Mouse (Mus musculus): Measurements from ENCODE around the gene Adam1a. TPM values are rescaled to one million over a fixed set of nuclear protein-coding genes. Genes with fewer than 3 reads are reported as not detected.

Adam1a gene
- 1.7 TPM for polyA plus RNA-seq (2015; fragmentation: Illumina TruSeq; extraction: RNeasy Lipid Tissue Mini Kit (QIAGEN cat#74804); ENCODE audit: insufficient read depth, low read depth, low replicate concordance)

DNA sequence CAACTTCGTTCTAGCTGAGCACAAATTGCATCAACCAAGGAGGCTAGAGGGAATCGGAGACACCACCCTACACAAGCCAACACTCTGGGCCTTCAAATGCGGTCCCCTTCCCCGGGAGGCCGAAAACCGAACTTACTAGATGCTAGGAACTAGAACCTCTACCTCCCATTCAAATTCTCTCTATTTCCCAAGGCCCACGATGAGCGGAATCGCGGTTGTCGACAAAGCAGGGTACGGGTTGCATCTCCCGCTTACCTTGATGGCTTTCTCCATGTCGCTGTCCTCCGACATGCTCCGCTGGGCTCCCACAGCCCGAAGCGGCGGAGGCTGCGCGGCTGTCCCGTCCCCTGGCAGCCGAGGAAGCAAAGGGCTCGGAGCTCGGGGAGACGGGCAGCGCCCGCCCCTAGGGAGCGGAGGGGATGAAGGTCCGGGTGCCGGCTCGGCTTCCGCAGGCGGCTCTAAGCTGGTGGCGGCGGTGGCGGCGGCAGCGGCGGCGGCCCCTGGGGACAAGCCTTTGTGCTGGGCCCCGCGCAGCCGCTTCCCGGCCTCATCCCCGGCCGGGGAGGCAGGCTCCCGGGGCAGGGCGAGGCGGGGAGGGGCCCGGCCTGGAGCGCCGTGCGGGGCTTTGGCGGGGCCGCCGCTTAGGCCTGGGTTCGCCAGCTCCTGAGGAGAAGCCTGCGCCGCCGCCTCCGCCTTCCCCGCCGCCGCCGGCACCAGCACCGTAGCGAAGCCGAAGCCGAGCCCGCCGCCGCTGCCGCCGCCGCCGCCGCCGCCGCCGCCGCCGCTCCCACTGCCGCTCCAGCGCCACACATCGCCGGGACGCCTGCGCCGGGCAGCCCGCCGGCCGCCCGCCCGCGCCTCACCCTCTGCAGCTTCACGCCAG is at the start of gene Adam1a, which contains the start of gene Gm42878:
TSS of gene Adam1a (minus strand) at position 573 of the 883 bp plus-strand sequence.
TSS of gene Gm42878 (minus strand) at position 573 of the 883 bp plus-strand sequence.

DNA sequence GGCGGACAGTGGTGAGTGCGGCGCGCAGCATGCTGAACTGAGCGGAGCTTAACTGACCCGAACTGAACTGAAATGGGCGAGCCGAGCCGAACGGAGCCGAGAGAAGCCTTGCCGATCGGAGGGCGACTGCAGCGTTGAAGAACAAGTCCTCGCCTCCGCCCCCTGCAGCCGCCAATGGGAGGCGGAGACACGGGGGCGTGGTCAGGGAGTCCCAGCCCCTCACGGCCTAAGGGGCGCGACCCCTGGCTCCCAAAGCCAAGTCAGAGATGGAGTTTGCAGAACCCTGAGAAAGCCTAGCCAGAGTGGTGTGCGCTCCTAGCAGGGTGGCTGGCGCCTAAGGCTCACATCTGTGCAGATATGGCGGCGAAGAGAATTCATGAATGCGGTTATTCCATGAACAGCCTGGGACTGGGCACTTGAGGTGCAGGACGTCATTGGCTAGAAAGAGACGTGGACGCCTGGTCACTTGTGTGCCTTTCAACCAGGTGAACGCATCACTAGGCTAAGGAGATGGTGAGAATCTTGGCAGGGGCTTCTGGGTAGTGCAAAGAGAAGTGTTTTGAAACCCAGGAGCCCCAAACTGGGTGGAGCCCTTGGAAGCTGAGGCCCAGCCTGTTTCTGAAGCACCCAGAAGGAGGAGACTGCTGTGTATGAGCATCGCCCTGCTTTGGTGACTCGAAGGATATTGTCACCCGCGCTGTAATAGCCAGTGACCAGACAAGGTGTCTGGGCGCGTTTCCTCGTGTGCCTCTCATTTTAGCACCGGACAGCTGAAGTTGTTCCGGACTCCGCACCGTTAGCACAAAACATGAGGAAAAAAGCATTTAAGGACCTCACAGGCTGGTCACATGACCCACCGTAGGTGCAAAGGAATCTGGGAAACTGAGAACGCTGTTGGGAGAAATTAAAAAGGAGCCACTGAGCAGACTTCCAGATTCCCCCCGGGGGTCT is 48.4 kb upstream of the Adam1a start, which contains the start of gene Aldh2:
TSS of gene Aldh2 (minus strand) at position 374 of the 951 bp plus-strand sequence.

DNA sequence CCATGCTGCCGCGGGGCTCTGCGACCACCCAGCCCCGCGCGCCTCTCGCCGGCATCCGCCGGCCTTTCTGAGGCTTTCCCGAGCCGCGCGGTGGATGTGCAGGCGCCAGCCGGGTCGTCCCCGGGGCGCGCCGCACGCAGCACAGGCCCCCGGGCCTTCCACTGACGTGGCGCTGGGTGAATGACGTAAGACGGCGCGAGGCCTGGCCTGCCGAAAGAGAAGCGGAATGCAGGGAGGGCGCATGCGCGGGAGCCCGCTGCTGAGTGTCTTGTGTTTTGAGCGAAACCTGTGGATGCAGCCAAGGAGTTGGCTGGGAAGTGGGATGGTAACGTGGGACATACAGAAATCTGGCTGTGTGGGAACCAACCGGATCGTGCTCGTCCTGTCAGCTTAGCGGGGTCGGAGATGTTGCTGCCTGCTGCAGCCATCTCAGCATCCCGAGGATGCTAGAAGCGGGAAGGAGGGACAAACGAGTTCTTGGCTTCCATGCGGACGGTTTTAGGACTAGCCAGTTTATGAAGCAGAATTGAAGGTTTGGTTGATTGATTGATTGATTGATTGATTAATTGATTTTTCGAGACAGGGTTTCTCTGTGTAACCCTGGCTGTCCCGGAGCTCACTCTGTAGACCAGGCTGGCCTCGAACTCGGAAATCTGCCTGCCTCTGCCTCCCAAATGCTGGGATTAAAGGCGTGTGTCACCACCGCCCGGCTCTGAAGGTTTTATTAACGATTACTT is 679 bp upstream of the Adam1a start, which contains the start of gene Mapkapk5:
TSS of gene Mapkapk5 (minus strand) at position 113 of the 737 bp plus-strand sequence.

DNA sequence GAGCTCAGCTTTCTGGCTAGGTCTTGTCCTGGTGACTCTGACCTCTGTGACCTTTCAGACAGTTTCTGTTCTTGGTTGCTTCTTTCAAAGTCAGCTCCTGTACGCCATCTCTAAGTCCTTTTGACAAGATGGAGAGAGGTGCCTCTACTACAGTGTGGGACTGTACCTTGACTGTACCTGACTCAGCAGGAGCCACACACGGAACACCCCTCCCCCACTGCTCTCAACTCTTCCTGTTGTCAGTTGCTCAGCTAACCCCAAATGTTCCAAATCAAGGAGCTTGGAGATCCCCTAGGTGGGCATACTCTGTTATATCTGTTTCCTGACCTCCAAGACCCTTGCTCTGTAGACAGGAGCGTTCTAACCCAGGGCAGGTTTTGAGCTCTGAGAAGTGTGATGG is 42.1 kb downstream of the Adam1a start, which contains the start of gene Adam1b:
TSS of gene Adam1b (minus strand) at position 205 of the 400 bp plus-strand sequence.

Other genes with a start within 250 kb of the Adam1a start
- 23.5 TPM for gene Trafd1, start 159.8 kb downstream of the Adam1a start, polyA plus RNA-seq (2015; fragmentation: Illumina TruSeq; extraction: RNeasy Lipid Tissue Mini Kit (QIAGEN cat#74804); ENCODE audit: insufficient read depth, low read depth, low replicate concordance)
- 5.3 TPM for gene Naa25, start 147.5 kb downstream of the Adam1a start, polyA plus RNA-seq (2015; fragmentation: Illumina TruSeq; extraction: RNeasy Lipid Tissue Mini Kit (QIAGEN cat#74804); ENCODE audit: insufficient read depth, low read depth, low replicate concordance)
- 3.5 TPM for gene Tmem116, start 93.6 kb downstream of the Adam1a start, polyA plus RNA-seq (2015; fragmentation: Illumina TruSeq; extraction: RNeasy Lipid Tissue Mini Kit (QIAGEN cat#74804); ENCODE audit: insufficient read depth, low read depth, low replicate concordance)
- gene Erp29, start 93.0 kb downstream of the Adam1a start, polyA plus RNA-seq (2015; fragmentation: Illumina TruSeq; extraction: RNeasy Lipid Tissue Mini Kit (QIAGEN cat#74804); ENCODE audit: insufficient read depth, low read depth, low replicate concordance) = 48.1 TPM
- gene Adam1b, start 42.0 kb downstream of the Adam1a start, polyA plus RNA-seq (2015; fragmentation: Illumina TruSeq; extraction: RNeasy Lipid Tissue Mini Kit (QIAGEN cat#74804); ENCODE audit: insufficient read depth, low read depth, low replicate concordance) = not detected
- gene Gm42878, start within 50 bp of the Adam1a start, polyA plus RNA-seq (2015; fragmentation: Illumina TruSeq; extraction: RNeasy Lipid Tissue Mini Kit (QIAGEN cat#74804); ENCODE audit: insufficient read depth, low read depth, low replicate concordance) = not detected
- gene Mapkapk5, start 423 bp upstream of the Adam1a start, polyA plus RNA-seq (2015; fragmentation: Illumina TruSeq; extraction: RNeasy Lipid Tissue Mini Kit (QIAGEN cat#74804); ENCODE audit: insufficient read depth, low read depth, low replicate concordance) = 25.2 TPM
- 72.9 TPM for gene Aldh2, start 48.3 kb upstream of the Adam1a start, polyA plus RNA-seq (2015; fragmentation: Illumina TruSeq; extraction: RNeasy Lipid Tissue Mini Kit (QIAGEN cat#74804); ENCODE audit: insufficient read depth, low read depth, low replicate concordance)
- 1.9 TPM for gene Acad12, start 73.5 kb upstream of the Adam1a start, polyA plus RNA-seq (2015; fragmentation: Illumina TruSeq; extraction: RNeasy Lipid Tissue Mini Kit (QIAGEN cat#74804); ENCODE audit: insufficient read depth, low read depth, low replicate concordance)
- 2.4 TPM for gene Acad10, start 115.0 kb upstream of the Adam1a start, polyA plus RNA-seq (2015; fragmentation: Illumina TruSeq; extraction: RNeasy Lipid Tissue Mini Kit (QIAGEN cat#74804); ENCODE audit: insufficient read depth, low read depth, low replicate concordance)
- 11.1 TPM for gene Brap, start 115.1 kb upstream of the Adam1a start, polyA plus RNA-seq (2015; fragmentation: Illumina TruSeq; extraction: RNeasy Lipid Tissue Mini Kit (QIAGEN cat#74804); ENCODE audit: insufficient read depth, low read depth, low replicate concordance)
- gene Atxn2, start 165.9 kb upstream of the Adam1a start, polyA plus RNA-seq (2015; fragmentation: Illumina TruSeq; extraction: RNeasy Lipid Tissue Mini Kit (QIAGEN cat#74804); ENCODE audit: insufficient read depth, low read depth, low replicate concordance) = 20.3 TPM